In genomic region chr2:30285004-30285403, GRCm38 (mm10) we compare ENCODE assay signal across 10 mouse cellular contexts. TPM values are rescaled to one million over a fixed set of nuclear protein-coding genes. Genes with fewer than 3 reads are reported as not detected.
DNase-seq lines count a peak whose midpoint lies in the region; ATAC-seq and TF ChIP-seq lines count a peak whose summit lies in the region.
"Had no signal": no experiment of that assay in that cellular context is flagged by ENCODE, and none has a peak within 500 bp of the region (broad histone marks: within the 10 kb centered on the region; RNA-seq: fewer than 3 reads in every experiment).

No protein-coding gene starts in this region.

- H3K4me1 ChIP-seq in kidney, adult 2 months (ENCODE audit: control insufficient read depth, insufficient read depth, low read length) = peaks cover 10% of the 10 kb centered on the region
- peaks cover 30% of the 10 kb centered on the region for H3K4me1 ChIP-seq in brown adipose tissue, adult 24 weeks (ENCODE audit: control insufficient read depth, insufficient read depth, insufficient read length, low read length)
- peaks cover 22% of the 10 kb centered on the region for H3K4me1 ChIP-seq in intestine, embryonic 14.5 days (replicated peaks; ENCODE audit: control insufficient read depth, insufficient read depth, low read length)

- peak overlapping the region; percentile 65 for H3ac ChIP-seq in myocyte (ENCODE audit: control insufficient read depth, insufficient read length)

- H3K9me3 ChIP-seq in intestine, embryonic 14.5 days (ENCODE audit: control insufficient read depth, low read length) = no peaks in the 10 kb centered on the region

- ATAC-seq in intestine, embryonic 14.5 days (replicated peaks; ENCODE audit: low FRiP score, low TSS enrichment, low read depth) = no peak

- H3K9ac ChIP-seq in intestine, embryonic 14.5 days (ENCODE audit: low read length) = no peak overlapping the region

- no peak for DNase-seq in kidney, adult 2 months
- no peak for DNase-seq in kidney, postnatal 14 days
- DNase-seq in intestine, embryonic 14.5 days (ENCODE audit: low spot score) = no peak
- DNase-seq in urinary bladder, adult 18-20 months (ENCODE audit: low spot score in 2 of 2) = no peak
- DNase-seq in cerebellum, adult 11 months = no peak
- no peak for DNase-seq in cerebellum, postnatal 4 days (ENCODE audit: low spot score in 2 of 2)
- DNase-seq: thymus, adult 2 months had no signal

- no peak for TF ChIP-seq CTCF in kidney, adult 2 months (conservative IDR thresholded peaks at IDR 0.05; ENCODE audit: insufficient read depth, insufficient read length, low read depth, low read length)

- peak overlapping the region; percentile 89; the same call in 1 of the 2 replicates for H3K4me3 ChIP-seq in kidney, adult 2 months (ENCODE audit: insufficient read depth, low read depth, low read length)
- peak overlapping the region; percentile 79 for H3K4me3 ChIP-seq in brown adipose tissue, adult 24 weeks (ENCODE audit: insufficient read depth, low read depth, low read length)
- H3K4me3 ChIP-seq in intestine, embryonic 14.5 days (ENCODE audit: low read depth, low read length) = peak overlapping the region; percentile 100
- H3K4me3 ChIP-seq in myocyte = peak overlapping the region; percentile 80

- no peaks in the 10 kb centered on the region for H3K27me3 ChIP-seq in kidney, adult 2 months (replicated peaks; ENCODE audit: control insufficient read depth, insufficient read depth, low read length)
- H3K27me3 ChIP-seq in intestine, embryonic 14.5 days (replicated peaks; ENCODE audit: control insufficient read depth, insufficient read depth, low read length) = no peaks in the 10 kb centered on the region
- no peaks in the 10 kb centered on the region for H3K27me3 ChIP-seq in myocyte (ENCODE audit: control insufficient read depth, insufficient read depth, insufficient read length)
- H3K27me3 ChIP-seq: Patski had no signal

- H3K4me2 ChIP-seq in intestine, embryonic 14.5 days (ENCODE audit: low read length) = peak overlapping the region; percentile 92
- peak overlapping the region; percentile 83 for H3K4me2 ChIP-seq in myocyte (ENCODE audit: low read depth)

- no peak for TF ChIP-seq POLR2A in kidney, adult 2 months (IDR thresholded peaks at IDR 0.05; ENCODE audit: low read depth, low read length)
- TF ChIP-seq POLR2A in myocyte (IDR thresholded peaks at IDR 0.05; ENCODE audit: insufficient read length, low read depth) = no peak

- no peaks in the 10 kb centered on the region for H3K36me3 ChIP-seq in kidney, adult 2 months (ENCODE audit: control insufficient read depth, insufficient read depth, low read length)
- H3K36me3 ChIP-seq in intestine, embryonic 14.5 days (ENCODE audit: control insufficient read depth, insufficient read depth, low read length) = no peaks in the 10 kb centered on the region
- H3K36me3 ChIP-seq in myocyte (ENCODE audit: control insufficient read depth, insufficient read depth) = no peaks in the 10 kb centered on the region

- H3K79me2 ChIP-seq in myocyte (ENCODE audit: control insufficient read depth, insufficient read depth) = peaks cover 55% of the 10 kb centered on the region

- 92% methylated on average over 5 of the region's 5 CpGs for WGBS in kidney, adult 2 months
- 91% methylated on average over 5 of the region's 5 CpGs for WGBS in intestine, embryonic 14.5 days

- H3K27ac ChIP-seq in kidney, adult 2 months (ENCODE audit: insufficient read depth, low read depth, low read length) = no peak overlapping the region
- peak overlapping the region; percentile 66 for H3K27ac ChIP-seq in brown adipose tissue, adult 24 weeks (replicated peaks; ENCODE audit: low read depth, low read length)
- H3K27ac ChIP-seq in intestine, embryonic 14.5 days (ENCODE audit: low read depth) = no peak overlapping the region

TF ChIP-seq in myocyte, 11 proteins besides CTCF, POLR2A, EP300 and RAD21:
- no peak for TF ChIP-seq POLR2AphosphoS2 (IDR thresholded peaks at IDR 0.05; ENCODE audit: insufficient read length, low read depth)

RNA-seq across cellular contexts. Expression of gene Dolk, which starts 1.1 kb away (rescaled TPM):
- polyA plus RNA-seq in kidney, adult 2 months (2012; rRNA removed) = 29.6 and 32.4 TPM in 2 replicates
- polyA plus RNA-seq in brown adipose tissue, adult 24 weeks (2012; ENCODE audit: insufficient read depth, insufficient read length, missing spikeins) = 37.8 and 40.5 TPM in 2 replicates
- polyA plus RNA-seq in intestine, embryonic 14.5 days (2014; fragmentation: Nextera tagmentation; extraction: Ambion mirVana) = 31.9 and 34.1 TPM in 2 replicates
- 28.3 TPM for polyA plus RNA-seq in myocyte (2012; fragmentation: generic; extraction: Trizol)

RNA-seq across cellular contexts. Expression of gene Nup188, which starts 1.2 kb away (rescaled TPM):
- polyA plus RNA-seq in kidney, adult 2 months (2012; rRNA removed) = 17.5 and 18.7 TPM in 2 replicates
- polyA plus RNA-seq in brown adipose tissue, adult 24 weeks (2012; ENCODE audit: insufficient read depth, insufficient read length, missing spikeins) = 10.9 and 19.5 TPM in 2 replicates
- 45.2 and 45.9 TPM in 2 replicates for polyA plus RNA-seq in intestine, embryonic 14.5 days (2014; fragmentation: Nextera tagmentation; extraction: Ambion mirVana)
- 54.0 TPM for polyA plus RNA-seq in myocyte (2012; fragmentation: generic; extraction: Trizol)

RNA-seq across cellular contexts. Expression of gene Gm28038, which starts 4.2 kb away (rescaled TPM):
- polyA plus RNA-seq in kidney, adult 2 months (2012; rRNA removed) = not detected in 2 replicates
- not detected in 2 replicates for polyA plus RNA-seq in brown adipose tissue, adult 24 weeks (2012; ENCODE audit: insufficient read depth, insufficient read length, missing spikeins)
- not detected in 2 replicates for polyA plus RNA-seq in intestine, embryonic 14.5 days (2014; fragmentation: Nextera tagmentation; extraction: Ambion mirVana)
- not detected for polyA plus RNA-seq in myocyte (2012; fragmentation: generic; extraction: Trizol)
- polyA plus RNA-seq: Patski; thymus, adult 2 months had no signal

RNA-seq across cellular contexts. Expression of gene Phyhd1, which starts 19.0 kb away (rescaled TPM):
- polyA plus RNA-seq in kidney, adult 2 months (2012; rRNA removed) = 117 and 130 TPM in 2 replicates
- 16.2 and 19.3 TPM in 2 replicates for polyA plus RNA-seq in brown adipose tissue, adult 24 weeks (2012; ENCODE audit: insufficient read depth, insufficient read length, missing spikeins)
- 13.3 and 14.1 TPM in 2 replicates for polyA plus RNA-seq in intestine, embryonic 14.5 days (2014; fragmentation: Nextera tagmentation; extraction: Ambion mirVana)
- 14.7 TPM for polyA plus RNA-seq in myocyte (2012; fragmentation: generic; extraction: Trizol)

RNA-seq across cellular contexts. Expression of gene Gm28035, which starts 44.6 kb away (rescaled TPM):
- polyA plus RNA-seq in kidney, adult 2 months (2012; rRNA removed) = 6.4 and 12.7 TPM in 2 replicates
- not detected in 2 replicates for polyA plus RNA-seq in brown adipose tissue, adult 24 weeks (2012; ENCODE audit: insufficient read depth, insufficient read length, missing spikeins)
- 0.05 and 0.28 TPM in 2 replicates for polyA plus RNA-seq in intestine, embryonic 14.5 days (2014; fragmentation: Nextera tagmentation; extraction: Ambion mirVana)
- polyA plus RNA-seq in myocyte (2012; fragmentation: generic; extraction: Trizol) = 0.55 TPM
